Mouse (Mus musculus) heart, postnatal 25 days (tissue): Measurements from ENCODE around the gene Lmna. TPM values are rescaled to one million over a fixed set of nuclear protein-coding genes. Genes with fewer than 3 reads are reported as not detected.

Experiments
- DNase-seq: peaks from one replicate; pipeline ENCODE4 v3.0.0; 2022; ENCODE audit warnings: low spot score
- intact Hi-C: fragments of 180-260 bp; cut with DNase I; formaldehyde crosslinking; loops from one replicate; pipeline ENCODE4 v1.15.1; 2025
- total RNA-seq, 2 experiments: library from RNA; stranded (reverse); gene quantifications; 2 replicates each; pipeline ENCODE4 v1.2.3; 2021

Gene Lmna
- 100 to 1,000 TPM; 121 to 132 TPM for total RNA-seq

GRCm38 (mm10) chr3:88509692-88510420 lies at the start of gene Lmna:
Lmna (minus strand) TSS chr3:88509956.
- intact Hi-C loops: no loop called here
- peak; percentile 91 for DNase-seq

DNA sequence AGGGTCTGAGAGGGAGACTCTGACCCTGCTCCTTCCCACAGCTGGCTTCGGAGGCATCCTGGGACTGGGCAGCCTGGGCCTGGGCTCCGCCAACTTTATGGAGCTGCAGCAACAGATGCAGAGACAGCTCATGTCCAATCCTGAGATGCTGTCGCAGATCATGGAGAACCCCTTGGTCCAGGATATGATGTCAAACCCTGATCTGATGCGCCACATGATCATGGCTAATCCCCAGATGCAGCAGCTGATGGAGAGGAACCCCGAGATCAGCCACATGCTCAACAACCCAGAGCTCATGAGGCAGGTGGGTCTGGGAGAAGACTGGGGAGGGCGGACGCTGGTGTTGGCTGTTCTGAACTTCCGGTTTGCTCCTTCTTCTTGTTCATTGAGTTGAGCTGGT lies 46.9 kb upstream of the Lmna start:
- DNase-seq: no peak
- intact Hi-C loops: loop anchor here (10.0 kb wide), 1 partner anchor 618 kb away; the partner anchor contains the start of gene Scamp3

DNA sequence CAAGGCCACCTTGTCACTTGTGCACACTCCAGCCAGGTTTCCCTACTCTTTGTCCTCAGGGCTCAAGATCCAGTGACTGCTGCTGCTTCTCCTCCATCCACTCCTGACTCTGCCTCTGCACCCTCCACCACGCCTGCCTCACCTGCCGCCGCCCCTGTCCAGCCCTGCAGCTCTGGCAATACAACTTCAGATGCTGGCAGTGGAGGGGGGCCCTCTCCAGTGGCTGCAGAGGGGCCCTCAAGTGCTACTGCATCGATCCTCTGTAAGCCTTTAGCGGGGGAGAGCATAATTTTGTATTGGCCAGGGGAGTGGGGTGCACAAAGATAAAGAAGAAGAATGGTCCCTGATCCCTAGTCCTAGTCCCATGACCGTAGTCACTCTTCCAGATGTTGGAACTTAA lies 46.0 kb upstream of the Lmna start:
- intact Hi-C loops: loop anchor here (10.0 kb wide), 1 partner anchor 619 kb away; the partner anchor contains the start of gene Scamp3
- no peak for DNase-seq

DNA sequence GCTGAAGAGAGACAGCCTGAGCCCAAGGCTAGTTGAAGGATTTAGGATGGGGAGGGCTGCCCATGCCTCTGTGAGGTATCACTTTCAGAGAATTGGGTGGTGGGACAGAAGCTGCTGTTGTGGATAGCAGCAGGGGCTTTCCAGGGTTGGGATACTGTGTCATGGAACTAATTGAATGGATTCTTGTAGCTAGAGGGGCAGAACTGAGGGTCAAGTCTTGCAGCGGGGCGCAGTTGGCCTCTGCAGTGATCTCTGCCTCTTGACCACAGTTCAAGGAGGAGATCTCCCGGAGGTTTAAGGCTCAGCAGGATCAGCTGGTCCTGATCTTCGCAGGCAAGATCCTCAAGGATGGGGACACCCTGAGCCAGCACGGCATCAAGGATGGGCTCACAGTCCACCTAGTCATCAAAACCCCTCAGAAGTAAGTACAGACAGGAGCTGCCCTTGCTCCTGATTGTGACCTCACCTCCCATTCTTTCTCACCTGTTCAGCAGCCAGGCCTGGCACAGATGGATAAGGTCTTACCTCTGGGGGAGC lies 45.4 kb upstream of the Lmna start:
- intact Hi-C loops: loop anchor here (10.0 kb wide), 1 partner anchor 620 kb away; the partner anchor contains the start of gene Scamp3
- DNase-seq: no peak

GRCm38 (mm10) chr3:88553880-88554586 lies 44.3 kb upstream of the Lmna start:
- DNase-seq: no peak
- intact Hi-C loops: loop anchor here (2.0 to 10.0 kb wide), 2 partner anchors 21 to 621 kb away; partner anchors contain the start of genes Mex3a and Scamp3

GRCm38 (mm10) chr3:88553525-88553879 lies 43.7 kb upstream of the Lmna start, which contains the start of gene Ubqln4:
Ubqln4 (plus strand) TSS chr3:88553758.
- DNase-seq: peak; percentile 85
- intact Hi-C loops: loop anchor here (2.0 to 10.0 kb wide), 2 partner anchors 21 to 621 kb away; partner anchors contain the start of genes Mex3a and Scamp3

- intact Hi-C loops: loop anchor here (2.0 to 10.0 kb wide), 2 partner anchors 20 to 622 kb away; partner anchors contain the start of genes Mex3a and Scamp3
These were observed 43.1 kb upstream of the Lmna start, which contains the start of gene Lamtor2 for GRCm38 (mm10) chr3:88552676-88553524. Lamtor2 (minus strand) TSS chr3:88553074.

GRCm38 (mm10) chr3:88552082-88552645 lies 42.4 kb upstream of the Lmna start:
- DNase-seq: no peak
- intact Hi-C loops: loop anchor here (2.0 to 10.0 kb wide), 2 partner anchors 19 to 623 kb away; partner anchors contain the start of genes Mex3a and Scamp3

More at GRCm38 (mm10) chr3:88552676-88553524, 43.1 kb upstream of the Lmna start, which contains the start of gene Lamtor2:
- DNase-seq: peak; percentile 96

- DNase-seq: no peak
- intact Hi-C loops: loop anchor here (10.0 kb wide), 1 partner anchor 623 kb away; the partner anchor contains the start of gene Scamp3
These were observed 41.8 kb upstream of the Lmna start for GRCm38 (mm10) chr3:88551586-88551985.

- intact Hi-C loops: no loop called here
- no peak for DNase-seq
These were observed 38.6 kb upstream of the Lmna start, which contains the start of gene Rab25 for GRCm38 (mm10) chr3:88548180-88548917. Rab25 (minus strand) TSS chr3:88548300.

DNA sequence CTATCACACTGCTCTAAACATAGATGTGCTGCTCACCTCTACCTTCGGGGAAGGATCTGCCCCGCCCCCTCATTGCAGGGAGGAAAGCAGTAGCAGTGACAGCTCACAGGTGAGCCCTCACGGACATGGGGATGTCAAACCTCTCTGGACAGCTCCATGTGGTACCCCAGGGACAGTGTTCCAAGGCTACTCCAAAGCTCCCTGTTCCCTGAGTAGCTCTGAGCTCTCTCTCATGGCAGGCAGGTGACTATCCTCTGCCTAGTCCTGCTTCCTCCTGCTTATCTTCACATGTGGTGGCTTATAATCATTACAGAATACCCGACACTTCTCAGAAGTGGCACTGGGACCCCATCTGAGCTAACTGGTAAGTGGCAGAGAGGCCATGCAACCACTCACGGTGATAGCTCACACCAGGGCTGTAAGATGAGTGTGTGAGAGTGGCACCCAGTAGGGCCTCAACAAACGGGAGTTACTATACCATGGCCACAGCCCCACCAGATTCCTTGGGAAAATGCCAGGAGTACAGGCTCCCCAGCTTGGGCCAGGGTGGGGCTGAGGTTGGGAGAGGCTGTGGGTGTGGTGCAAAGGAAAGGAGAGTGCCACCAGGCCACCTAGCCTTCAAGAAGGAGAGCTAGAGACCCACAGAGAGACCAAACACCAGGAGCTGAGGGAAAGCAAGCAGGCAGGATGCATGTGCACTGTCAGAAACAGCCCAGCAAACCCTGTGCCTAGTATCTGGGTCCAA lies 37.1 kb upstream of the Lmna start:
- DNase-seq: no peak
- intact Hi-C loops: no loop called here

GRCm38 (mm10) chr3:88544955-88545591 lies 35.3 kb upstream of the Lmna start:
- intact Hi-C loops: no loop called here
- no peak for DNase-seq

DNA sequence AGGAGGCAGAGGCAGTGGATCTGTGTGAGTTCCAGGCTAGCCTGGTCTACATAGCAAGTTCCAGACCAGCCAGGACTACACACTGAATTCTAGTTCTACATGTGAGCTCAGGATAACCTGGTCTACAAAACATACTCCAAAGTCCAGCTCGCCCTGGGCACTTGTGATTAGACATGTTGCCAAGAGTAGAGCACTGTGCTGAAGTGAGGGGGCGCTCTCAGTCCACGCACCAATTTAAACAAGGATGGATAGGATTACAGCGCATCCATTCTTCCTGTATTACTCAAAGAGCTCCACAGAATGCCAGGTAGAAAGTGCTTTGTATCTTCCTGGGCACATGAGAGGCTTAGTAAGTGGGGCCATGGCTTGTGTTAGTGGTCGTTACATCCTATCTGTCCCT lies 34.8 kb upstream of the Lmna start:
- DNase-seq: no peak
- intact Hi-C loops: no loop called here

DNA sequence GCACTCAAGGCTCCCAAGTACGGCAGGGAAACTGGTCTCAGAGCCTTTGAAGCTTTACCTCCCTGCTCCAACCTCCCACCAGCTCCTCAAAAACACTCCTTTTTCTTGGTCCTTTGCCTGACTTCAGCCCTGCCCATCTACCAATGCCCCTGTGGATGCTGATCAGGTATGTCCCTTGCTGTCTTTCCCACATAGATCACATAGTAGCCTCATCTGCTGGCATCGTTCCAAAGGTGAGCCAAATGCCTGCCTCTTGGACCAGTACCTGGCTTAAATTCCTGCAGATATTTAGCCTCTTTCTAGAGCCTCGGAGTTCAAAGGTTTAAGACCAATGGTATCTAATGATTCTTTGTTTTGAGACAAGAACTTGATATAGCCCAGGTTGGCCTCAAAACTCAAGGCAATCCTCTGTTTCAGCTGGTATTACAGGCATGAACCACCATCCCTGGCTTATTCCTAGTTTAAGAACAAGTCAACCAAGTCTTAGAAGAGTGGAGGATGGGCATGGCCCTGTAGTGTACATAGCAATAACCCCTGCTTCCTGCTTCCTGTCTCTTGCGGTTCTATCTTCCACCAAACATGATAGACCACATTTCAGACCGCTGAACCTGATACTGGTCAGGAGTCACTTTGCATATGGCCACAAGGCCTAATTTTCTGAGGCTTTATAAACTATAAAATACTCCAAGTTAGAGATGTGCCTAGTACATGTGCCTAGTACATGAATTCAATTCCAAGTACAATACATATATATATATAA lies 34.1 kb upstream of the Lmna start:
- DNase-seq: no peak
- intact Hi-C loops: no loop called here

GRCm38 (mm10) chr3:88543174-88543573 lies 33.4 kb upstream of the Lmna start:
- no peak for DNase-seq
- intact Hi-C loops: no loop called here

DNA sequence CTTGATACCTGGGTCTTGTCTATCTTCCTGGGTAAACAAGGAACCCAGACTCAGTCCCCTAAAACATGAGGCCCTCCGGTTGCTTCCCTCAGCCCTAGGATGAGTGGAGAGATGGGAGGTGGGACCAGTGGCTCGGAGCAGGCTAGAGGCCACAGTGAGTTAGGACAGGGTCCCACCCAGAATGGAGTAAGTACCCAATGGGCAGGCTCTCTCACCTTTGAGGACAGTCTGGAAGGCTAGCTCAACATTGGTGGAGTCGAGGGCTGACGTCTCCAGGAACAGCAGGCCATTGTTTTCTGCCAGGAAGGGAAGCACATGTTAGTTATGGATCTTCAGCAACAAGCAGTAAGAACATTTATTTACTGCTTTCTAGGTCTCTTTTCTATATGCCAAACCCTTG lies 32.7 kb upstream of the Lmna start:
- intact Hi-C loops: no loop called here
- no peak for DNase-seq
